Mouse (Mus musculus): ENCODE measurements around the gene Zg16. TPM values are rescaled to one million over a fixed set of nuclear protein-coding genes. Genes with fewer than 3 reads are reported as not detected.

Gene Zg16
- polyA plus RNA-seq, 1 experiment from 2014 or later: not detected

- no peaks in the 10 kb centered on the region for H3K27me3 ChIP-seq (ENCODE audit: control insufficient read depth, insufficient read depth, low read length)
- no peak for DNase-seq
- no peak for ATAC-seq (ENCODE audit: low FRiP score, low TSS enrichment)
- H3K9me3 ChIP-seq (ENCODE audit: control insufficient read depth, low read length): no peaks in the 10 kb centered on the region
- H3K4me1 ChIP-seq (ENCODE audit: control insufficient read depth, insufficient read depth, low read length): peaks cover 50% of the 10 kb centered on the region
- WGBS: 40% methylated on average over 5 of the region's 5 CpGs
- H3K36me3 ChIP-seq (ENCODE audit: control insufficient read depth, insufficient read depth, low read length): peaks cover 31% of the 10 kb centered on the region
- peak overlapping the region; percentile 45 for H3K4me3 ChIP-seq (replicated peaks; ENCODE audit: low read depth, low read length)
- peak overlapping the region; percentile 84 for H3K4me2 ChIP-seq (ENCODE audit: low read length)
- H3K9ac ChIP-seq (replicated peaks; ENCODE audit: low read length): peak overlapping the region; percentile 99
- peak overlapping the region; percentile 80 for H3K27ac ChIP-seq (replicated peaks; ENCODE audit: low read depth, low read length)
Measured at GRCm38 (mm10) chr7:127021563-127022527, 65.3 kb downstream of the Zg16 start.

DNA sequence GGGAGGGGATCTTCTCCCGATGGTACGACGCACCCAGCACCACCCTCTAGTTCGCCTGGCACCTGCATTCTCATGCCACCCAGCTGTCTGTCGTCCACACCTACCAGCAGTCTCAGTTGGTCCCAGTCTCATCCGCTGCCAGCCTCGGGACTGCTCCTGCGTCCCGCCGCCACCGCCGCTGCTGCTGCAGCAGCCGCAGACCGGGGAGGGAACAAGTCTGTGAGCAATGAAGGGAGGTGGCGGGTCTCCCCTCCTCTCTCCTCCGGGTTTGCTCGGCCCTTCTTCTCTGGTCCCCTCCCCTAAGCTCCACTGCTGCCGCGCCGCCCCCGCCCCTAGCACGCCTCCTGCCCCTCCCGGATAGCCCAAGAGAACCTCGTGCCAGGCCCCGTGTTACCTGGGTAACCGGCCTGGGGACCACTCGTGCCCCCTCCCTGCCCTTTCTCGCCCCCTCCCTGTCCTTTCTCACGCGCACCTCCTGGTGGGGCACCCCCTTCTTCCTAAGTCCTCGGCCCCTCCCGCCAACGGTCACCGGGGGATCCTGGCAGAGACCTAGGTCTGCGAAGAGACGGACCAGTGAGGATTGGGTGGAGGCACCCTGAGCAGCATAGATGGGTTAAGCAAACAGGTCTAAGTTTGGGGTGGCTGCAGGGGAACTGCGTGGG, 66.1 kb downstream of the Zg16 start, which contains the start of the genes Gm42742 and Prrt2:
TSS of gene Gm42742 (minus strand) at position 197 of the 662 bp plus-strand sequence.
TSS of gene Prrt2 (minus strand) at position 311 of the 662 bp plus-strand sequence.
- peak within 1 kb of the TSS; percentile 80 for H3K9ac ChIP-seq (replicated peaks; ENCODE audit: low read length)
- peaks cover 50% of the 10 kb centered on the region for H3K4me1 ChIP-seq (ENCODE audit: control insufficient read depth, insufficient read depth, low read length)
- ATAC-seq (ENCODE audit: low FRiP score, low TSS enrichment) (peak; percentile 21; the same call in 1 of the 2 replicates), DNase-seq (peak; percentile 75)
- H3K27ac ChIP-seq (replicated peaks; ENCODE audit: low read depth, low read length): peak within 1 kb of the TSS; percentile 80
- peaks cover 31% of the 10 kb centered on the region for H3K36me3 ChIP-seq (ENCODE audit: control insufficient read depth, insufficient read depth, low read length)
- peak within 1 kb of the TSS; percentile 45 for H3K4me3 ChIP-seq (replicated peaks; ENCODE audit: low read depth, low read length)
- peak within 1 kb of the TSS; percentile 84 for H3K4me2 ChIP-seq (ENCODE audit: low read length)
- no peaks in the 10 kb centered on the region for H3K27me3 ChIP-seq (ENCODE audit: control insufficient read depth, insufficient read depth, low read length)
- under 1% methylated on average over 37 of the region's 37 CpGs for WGBS
- H3K9me3 ChIP-seq (ENCODE audit: control insufficient read depth, low read length): no peaks in the 10 kb centered on the region

DNA sequence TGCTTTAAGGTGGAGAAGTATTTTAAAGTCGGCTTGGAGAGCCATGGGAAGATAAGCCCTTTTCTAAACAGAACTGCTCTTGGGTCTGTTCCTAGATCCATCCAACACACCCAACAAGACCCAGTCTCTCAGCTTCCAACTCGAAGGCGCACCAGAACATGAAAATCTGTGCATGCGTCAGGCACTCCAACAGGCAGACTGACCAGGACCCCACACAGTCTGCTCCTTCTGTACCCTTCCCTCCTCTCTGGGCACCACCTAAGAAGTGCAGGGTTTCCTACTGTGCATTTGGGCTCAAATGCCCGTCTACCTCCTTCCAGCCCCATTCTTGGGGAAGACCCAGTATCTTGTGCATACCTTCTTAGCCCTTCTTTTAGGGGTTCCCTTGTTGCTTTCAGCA, 66.6 kb downstream of the Zg16 start:
- Histone ChIP-seq H3K4me1 (ENCODE audit: control insufficient read depth, insufficient read depth, low read length) (peaks cover 56% of the 10 kb centered on the region), H3K27me3 (ENCODE audit: control insufficient read depth, insufficient read depth, low read length) (no peaks in the 10 kb centered on the region), H3K36me3 (ENCODE audit: control insufficient read depth, insufficient read depth, low read length) (peaks cover 35% of the 10 kb centered on the region), H3K27ac (replicated peaks; ENCODE audit: low read depth, low read length) (peak overlapping the region; percentile 80), H3K4me3 (replicated peaks; ENCODE audit: low read depth, low read length) (peak overlapping the region; percentile 45), H3K4me2 (ENCODE audit: low read length) (peak overlapping the region; percentile 84), H3K9ac (replicated peaks; ENCODE audit: low read length) (peak overlapping the region; percentile 80), H3K9me3 (ENCODE audit: control insufficient read depth, low read length) (no peaks in the 10 kb centered on the region)
- WGBS: 25% methylated on average over 5 of the region's 5 CpGs
- ATAC-seq (ENCODE audit: low FRiP score, low TSS enrichment) (no peak), DNase-seq (no peak)

DNA sequence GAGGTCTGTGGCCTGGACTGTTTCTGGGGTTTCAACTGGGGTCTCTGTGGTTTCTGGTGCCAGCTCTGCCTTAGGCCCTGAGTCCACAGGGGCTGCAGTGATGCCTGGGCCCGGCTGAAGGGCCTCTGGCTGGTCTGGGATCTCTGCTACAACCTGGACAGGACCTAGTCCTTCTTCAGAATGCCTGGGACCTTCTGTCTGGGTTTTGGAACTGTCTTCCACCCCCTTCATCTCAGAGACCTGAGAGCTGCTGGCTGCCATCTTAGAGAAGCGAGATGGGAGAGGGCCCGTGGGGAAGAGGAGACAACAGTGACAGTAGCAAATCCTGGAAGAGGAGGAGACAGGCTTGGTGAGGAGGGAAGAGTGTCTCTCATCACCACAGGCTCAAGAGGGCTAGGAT, 67.1 kb downstream of the Zg16 start:
- Histone ChIP-seq H3K27ac (replicated peaks; ENCODE audit: low read depth, low read length) (peak overlapping the region; percentile 80; the same call in 1 of the 2 replicates), H3K9ac (replicated peaks; ENCODE audit: low read length) (peak overlapping the region; percentile 80), H3K36me3 (ENCODE audit: control insufficient read depth, insufficient read depth, low read length) (peaks cover 39% of the 10 kb centered on the region), H3K9me3 (ENCODE audit: control insufficient read depth, low read length) (no peaks in the 10 kb centered on the region), H3K27me3 (ENCODE audit: control insufficient read depth, insufficient read depth, low read length) (no peaks in the 10 kb centered on the region), H3K4me2 (ENCODE audit: low read length) (peak overlapping the region; percentile 84), H3K4me3 (replicated peaks; ENCODE audit: low read depth, low read length) (peak overlapping the region; percentile 45), H3K4me1 (ENCODE audit: control insufficient read depth, insufficient read depth, low read length) (peaks cover 58% of the 10 kb centered on the region)
- ATAC-seq (ENCODE audit: low FRiP score, low TSS enrichment): no peak
- WGBS: 42% methylated on average over 3 of the region's 3 CpGs
- DNase-seq: no peak

DNA sequence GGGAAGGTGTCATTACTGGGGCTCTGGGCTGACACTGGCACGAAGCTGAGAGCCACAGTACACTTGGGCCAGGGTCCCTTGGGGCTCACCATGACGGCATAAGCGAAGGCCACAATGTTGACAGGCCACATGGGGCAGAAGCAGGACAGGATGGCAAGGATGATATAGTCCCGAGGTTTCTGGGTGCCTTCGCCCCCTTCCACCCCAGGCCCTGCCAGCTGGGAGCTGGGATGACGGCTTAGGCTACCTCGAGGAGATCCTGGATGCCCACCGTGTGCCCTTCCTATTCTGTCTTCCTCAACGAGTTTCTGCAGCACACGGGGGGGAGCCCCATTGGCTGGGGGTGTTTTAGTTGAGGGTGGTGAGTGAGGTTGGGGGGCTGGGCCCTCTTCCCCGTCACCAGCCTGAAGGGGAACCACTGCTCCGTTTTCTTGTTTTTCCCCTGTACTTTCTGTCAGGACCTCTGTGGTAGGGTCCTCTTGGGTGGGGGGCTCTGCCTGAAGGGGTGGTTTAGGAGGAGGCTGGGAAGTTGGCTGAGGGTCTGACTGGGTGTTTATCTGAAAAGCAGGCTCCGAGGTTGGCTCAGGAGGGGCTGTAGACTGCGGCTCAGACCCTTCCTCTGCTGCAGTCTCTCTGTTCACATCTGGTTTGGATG, 67.7 kb downstream of the Zg16 start:
- Histone ChIP-seq H3K4me3 (replicated peaks; ENCODE audit: low read depth, low read length) (peak overlapping the region; percentile 45), H3K9me3 (ENCODE audit: control insufficient read depth, low read length) (no peaks in the 10 kb centered on the region), H3K4me1 (ENCODE audit: control insufficient read depth, insufficient read depth, low read length) (peaks cover 57% of the 10 kb centered on the region), H3K9ac (replicated peaks; ENCODE audit: low read length) (peak overlapping the region; percentile 80), H3K27me3 (ENCODE audit: control insufficient read depth, insufficient read depth, low read length) (no peaks in the 10 kb centered on the region), H3K27ac (replicated peaks; ENCODE audit: low read depth, low read length) (no peak overlapping the region), H3K4me2 (ENCODE audit: low read length) (peak overlapping the region; percentile 84), H3K36me3 (ENCODE audit: control insufficient read depth, insufficient read depth, low read length) (peaks cover 40% of the 10 kb centered on the region)
- DNase-seq (no peak), ATAC-seq (ENCODE audit: low FRiP score, low TSS enrichment) (no peak)
- WGBS: 86% methylated on average over 14 of the region's 14 CpGs

DNA sequence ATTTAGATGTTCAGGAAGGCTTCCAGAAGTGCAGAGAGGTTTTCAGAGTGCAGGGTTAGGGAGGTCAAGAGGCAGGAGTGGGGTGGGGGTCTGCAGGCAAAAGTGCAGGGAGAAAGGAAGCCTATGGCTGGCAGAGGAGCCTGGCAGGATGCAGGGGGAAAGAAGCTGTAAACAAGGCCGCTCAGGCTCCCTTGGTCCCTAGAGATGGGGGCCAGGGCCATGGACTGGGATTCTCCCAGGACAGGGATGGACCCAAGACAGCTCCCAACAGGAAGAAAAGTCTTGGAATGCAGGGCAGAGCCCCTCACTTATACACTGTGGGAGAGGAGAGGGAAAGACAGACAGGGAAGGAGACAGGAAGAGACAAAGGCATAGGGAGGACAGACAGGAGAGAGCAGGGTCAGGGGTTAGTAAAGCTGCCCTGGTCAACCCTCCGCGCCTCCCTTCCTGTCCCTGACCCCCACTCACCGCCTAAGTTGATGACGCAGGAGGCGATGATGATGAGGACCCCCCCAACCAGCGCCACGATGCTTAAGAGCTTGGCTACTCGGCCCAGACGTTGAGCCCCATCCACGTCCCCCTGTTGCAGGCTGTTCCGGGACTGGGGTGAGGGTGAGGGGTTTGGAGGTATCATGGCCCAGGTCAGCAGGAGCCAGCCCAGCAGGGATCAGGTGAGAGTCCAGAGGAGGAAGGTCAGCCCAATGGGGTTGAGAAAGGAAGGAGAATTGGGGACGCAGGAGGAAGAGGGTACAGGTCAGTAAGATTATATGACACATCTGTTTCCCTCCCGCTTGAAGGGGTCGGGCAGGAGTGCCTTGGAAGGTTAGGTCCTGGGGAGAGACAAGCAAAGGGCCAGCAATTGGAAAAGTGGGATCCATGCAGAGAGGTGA, 68.5 kb downstream of the Zg16 start:
- Histone ChIP-seq H3K4me2 (ENCODE audit: low read length) (peak overlapping the region; percentile 84; the same call in 1 of the 2 replicates), H3K4me3 (replicated peaks; ENCODE audit: low read depth, low read length) (no peak overlapping the region), H3K27ac (replicated peaks; ENCODE audit: low read depth, low read length) (no peak overlapping the region)

GRCm38 (mm10) chr7:127017950-127018345, 69.2 kb downstream of the Zg16 start:
- Histone ChIP-seq H3K4me2 (ENCODE audit: low read length) (peak overlapping the region; percentile 25; the same call in 1 of the 2 replicates), H3K27ac (replicated peaks; ENCODE audit: low read depth, low read length) (peak overlapping the region; percentile 90; the same call in 1 of the 2 replicates), H3K4me3 (replicated peaks; ENCODE audit: low read depth, low read length) (peak overlapping the region; percentile 5; the same call in 1 of the 2 replicates), H3K36me3 (ENCODE audit: control insufficient read depth, insufficient read depth, low read length) (peaks cover 38% of the 10 kb centered on the region), H3K9ac (replicated peaks; ENCODE audit: low read length) (peak overlapping the region; percentile 80; the same call in 1 of the 2 replicates), H3K27me3 (ENCODE audit: control insufficient read depth, insufficient read depth, low read length) (no peaks in the 10 kb centered on the region), H3K4me1 (ENCODE audit: control insufficient read depth, insufficient read depth, low read length) (peaks cover 42% of the 10 kb centered on the region), H3K9me3 (ENCODE audit: control insufficient read depth, low read length) (no peaks in the 10 kb centered on the region)
- 55% methylated on average over 6 of the region's 6 CpGs for WGBS
- DNase-seq: no peak
- no peak for ATAC-seq (ENCODE audit: low FRiP score, low TSS enrichment)

More for the DNA sequence above, 68.5 kb downstream of the Zg16 start:
- WGBS: 89% methylated on average over 15 of the region's 15 CpGs
- Histone ChIP-seq H3K36me3 (ENCODE audit: control insufficient read depth, insufficient read depth, low read length) (peaks cover 40% of the 10 kb centered on the region), H3K9me3 (ENCODE audit: control insufficient read depth, low read length) (no peaks in the 10 kb centered on the region), H3K4me1 (ENCODE audit: control insufficient read depth, insufficient read depth, low read length) (peaks cover 49% of the 10 kb centered on the region), H3K9ac (replicated peaks; ENCODE audit: low read length) (peak overlapping the region; percentile 80; the same call in 1 of the 2 replicates), H3K27me3 (ENCODE audit: control insufficient read depth, insufficient read depth, low read length) (no peaks in the 10 kb centered on the region)
- no peak for ATAC-seq (ENCODE audit: low FRiP score, low TSS enrichment)
- no peak for DNase-seq

All from midbrain, embryonic 14.5 days (tissue).